Mouse (Mus musculus): ENCODE results near the gene Six2. TPM values are rescaled to one million over a fixed set of nuclear protein-coding genes. Genes with fewer than 3 reads are reported as not detected.

Six2 gene
- polyA plus RNA-seq, 1 experiment, result 4.6 TPM

- H3K36me3 ChIP-seq (ENCODE audit: control insufficient read depth, insufficient read depth, low read length), result no peaks in the 10 kb centered on the region
- TF ChIP-seq POLR2A (IDR thresholded peaks at IDR 0.05; ENCODE audit: control insufficient read depth, low read depth, low read length) (no peak), CTCF (IDR thresholded peaks at IDR 0.05; ENCODE audit: control insufficient read depth, insufficient read depth, insufficient replicate concordance, low read depth, low read length) (no peak)
- no peak overlapping the region for H3K4me3 ChIP-seq (ENCODE audit: control insufficient read depth, low read depth, low read length)
- peaks cover 11% of the 10 kb centered on the region for H3K4me1 ChIP-seq (ENCODE audit: control insufficient read depth, insufficient read depth, low read length)
- H3K27me3 ChIP-seq (ENCODE audit: control insufficient read depth, insufficient read depth, low read length), result peaks cover 3% of the 10 kb centered on the region; the same call in 1 of the 2 replicates
- H3K27ac ChIP-seq (ENCODE audit: control insufficient read depth, insufficient read depth, low read depth, low read length), result no peak overlapping the region
Measured at GRCm38 (mm10) chr17:85690323-85690968, 2.4 kb upstream of the Six2 start.

- Histone ChIP-seq H3K4me1 (ENCODE audit: control insufficient read depth, insufficient read depth, low read length) (peaks cover 11% of the 10 kb centered on the region), H3K27ac (ENCODE audit: control insufficient read depth, insufficient read depth, low read depth, low read length) (no peak overlapping the region), H3K4me3 (ENCODE audit: control insufficient read depth, low read depth, low read length) (no peak overlapping the region), H3K36me3 (ENCODE audit: control insufficient read depth, insufficient read depth, low read length) (no peaks in the 10 kb centered on the region), H3K27me3 (ENCODE audit: control insufficient read depth, insufficient read depth, low read length) (peaks cover 3% of the 10 kb centered on the region; the same call in 1 of the 2 replicates)
- TF ChIP-seq CTCF (IDR thresholded peaks at IDR 0.05; ENCODE audit: control insufficient read depth, insufficient read depth, insufficient replicate concordance, low read depth, low read length), result no peak
- TF ChIP-seq POLR2A (IDR thresholded peaks at IDR 0.05; ENCODE audit: control insufficient read depth, low read depth, low read length), result no peak
Measured at GRCm38 (mm10) chr17:85689807-85690319, 1.8 kb upstream of the Six2 start.

GRCm38 (mm10) chr17:85688911-85689806, 1.1 kb upstream of the Six2 start:
- H3K27ac ChIP-seq (ENCODE audit: control insufficient read depth, insufficient read depth, low read depth, low read length), result no peak overlapping the region
- peaks cover 11% of the 10 kb centered on the region for H3K4me1 ChIP-seq (ENCODE audit: control insufficient read depth, insufficient read depth, low read length)
- no peaks in the 10 kb centered on the region for H3K36me3 ChIP-seq (ENCODE audit: control insufficient read depth, insufficient read depth, low read length)
- no peak for TF ChIP-seq CTCF (IDR thresholded peaks at IDR 0.05; ENCODE audit: control insufficient read depth, insufficient read depth, insufficient replicate concordance, low read depth, low read length)
- TF ChIP-seq POLR2A (IDR thresholded peaks at IDR 0.05; ENCODE audit: control insufficient read depth, low read depth, low read length), result no peak
- H3K4me3 ChIP-seq (ENCODE audit: control insufficient read depth, low read depth, low read length), result no peak overlapping the region
- H3K27me3 ChIP-seq (ENCODE audit: control insufficient read depth, insufficient read depth, low read length), result peaks cover 3% of the 10 kb centered on the region; the same call in 1 of the 2 replicates

- Histone ChIP-seq H3K4me1 (ENCODE audit: control insufficient read depth, insufficient read depth, low read length) (peaks cover 11% of the 10 kb centered on the region), H3K27me3 (ENCODE audit: control insufficient read depth, insufficient read depth, low read length) (peaks cover 3% of the 10 kb centered on the region; the same call in 1 of the 2 replicates), H3K4me3 (ENCODE audit: control insufficient read depth, low read depth, low read length) (peak overlapping the region; percentile 58), H3K36me3 (ENCODE audit: control insufficient read depth, insufficient read depth, low read length) (no peaks in the 10 kb centered on the region), H3K27ac (ENCODE audit: control insufficient read depth, insufficient read depth, low read depth, low read length) (no peak overlapping the region)
- TF ChIP-seq CTCF (IDR thresholded peaks at IDR 0.05; ENCODE audit: control insufficient read depth, insufficient read depth, insufficient replicate concordance, low read depth, low read length) (no peak), POLR2A (IDR thresholded peaks at IDR 0.05; ENCODE audit: control insufficient read depth, low read depth, low read length) (no peak)
Measured at GRCm38 (mm10) chr17:85687421-85688235, 446 bp downstream of the Six2 start.

GRCm38 (mm10) chr17:85686476-85687420, 1.3 kb downstream of the Six2 start:
- Histone ChIP-seq H3K27ac (ENCODE audit: control insufficient read depth, insufficient read depth, low read depth, low read length) (no peak overlapping the region), H3K36me3 (ENCODE audit: control insufficient read depth, insufficient read depth, low read length) (no peaks in the 10 kb centered on the region), H3K27me3 (ENCODE audit: control insufficient read depth, insufficient read depth, low read length) (peaks cover 3% of the 10 kb centered on the region; the same call in 1 of the 2 replicates), H3K4me3 (ENCODE audit: control insufficient read depth, low read depth, low read length) (peak overlapping the region; percentile 58), H3K4me1 (ENCODE audit: control insufficient read depth, insufficient read depth, low read length) (peaks cover 11% of the 10 kb centered on the region)
- TF ChIP-seq POLR2A (IDR thresholded peaks at IDR 0.05; ENCODE audit: control insufficient read depth, low read depth, low read length) (no peak), CTCF (IDR thresholded peaks at IDR 0.05; ENCODE audit: control insufficient read depth, insufficient read depth, insufficient replicate concordance, low read depth, low read length) (no peak)

GRCm38 (mm10) chr17:85685689-85686281, 2.3 kb downstream of the Six2 start:
- no peak overlapping the region for H3K27ac ChIP-seq (ENCODE audit: control insufficient read depth, insufficient read depth, low read depth, low read length)
- H3K36me3 ChIP-seq (ENCODE audit: control insufficient read depth, insufficient read depth, low read length), result no peaks in the 10 kb centered on the region
- H3K4me3 ChIP-seq (ENCODE audit: control insufficient read depth, low read depth, low read length), result no peak overlapping the region
- peaks cover 3% of the 10 kb centered on the region; the same call in 1 of the 2 replicates for H3K27me3 ChIP-seq (ENCODE audit: control insufficient read depth, insufficient read depth, low read length)
- peaks cover 11% of the 10 kb centered on the region for H3K4me1 ChIP-seq (ENCODE audit: control insufficient read depth, insufficient read depth, low read length)
- TF ChIP-seq CTCF (IDR thresholded peaks at IDR 0.05; ENCODE audit: control insufficient read depth, insufficient read depth, insufficient replicate concordance, low read depth, low read length) (no peak), POLR2A (IDR thresholded peaks at IDR 0.05; ENCODE audit: control insufficient read depth, low read depth, low read length) (no peak)

Measured in testis, adult 2 months (tissue).